Mouse (Mus musculus) thymus, adult 18-20 months (tissue): ENCODE measurements around the gene Atp11b.
A peak's percentile ranks its signal among the peaks of the same experiment; 100 is the strongest.

Experiments used
- DNase-seq, 2 experiments: peaks; one replicate each; pipeline ENCODE4 v3.0.0; 2022; ENCODE audit warnings: mixed read lengths in 2 of 2

Atp11b gene

DNA sequence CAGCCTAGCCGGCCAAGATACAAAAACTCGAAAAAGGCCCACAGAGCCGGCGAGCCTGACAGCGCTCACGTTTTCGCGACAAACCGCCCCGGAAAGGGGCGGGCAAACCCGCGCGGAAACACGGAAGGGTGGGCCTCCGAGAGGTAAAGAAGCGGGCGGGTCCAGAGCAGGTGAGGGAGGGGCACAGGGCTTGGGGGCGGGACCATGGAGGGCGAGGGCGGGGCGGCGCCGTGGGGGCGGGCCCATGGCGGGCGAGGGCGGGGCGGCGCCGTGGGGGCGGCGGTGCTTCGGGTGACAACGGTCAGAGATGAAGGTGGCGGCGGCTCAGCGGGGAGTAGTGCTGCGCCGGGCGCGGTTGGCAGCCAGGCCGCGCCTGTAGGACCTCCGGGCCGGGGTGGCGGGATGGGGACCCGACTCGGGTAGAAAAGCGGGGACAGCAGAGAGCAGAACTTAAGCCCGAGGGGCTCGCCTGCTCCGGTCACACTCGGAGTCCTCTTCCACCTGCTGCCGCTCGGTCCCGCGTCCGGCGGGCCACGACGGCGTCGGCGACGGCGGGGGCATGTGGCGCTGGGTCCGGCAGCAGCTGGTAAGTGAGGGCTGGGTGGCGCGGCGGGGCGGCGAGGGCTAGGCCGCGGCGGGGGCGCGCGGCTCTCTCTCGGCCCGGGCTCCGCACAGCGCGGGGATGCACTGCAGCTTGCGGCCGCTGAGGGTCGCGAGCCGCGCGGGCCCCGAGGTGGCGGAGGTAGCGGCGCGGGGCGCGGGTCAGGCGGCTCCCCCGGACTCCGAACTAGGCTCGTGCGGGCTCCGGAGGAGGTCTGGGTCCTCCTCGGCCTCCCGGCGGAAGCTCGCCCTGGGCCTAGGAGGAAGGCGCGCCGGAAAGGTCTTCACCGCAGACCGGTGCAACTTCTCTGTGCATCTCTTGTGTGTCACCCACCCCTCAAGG lies at the start of gene Atp11b:
TSS of gene Atp11b (plus strand) at position 282 of the 943 bp plus-strand sequence.
- DNase-seq, result peak; percentile 82 to 87

- DNase-seq, result no peak
Observed at GRCm38 (mm10) chr3:35704328-35704613, 49.6 kb upstream of the Atp11b start.

GRCm38 (mm10) chr3:35719531-35720205 lies 34.2 kb upstream of the Atp11b start:
- DNase-seq, result no peak

- DNase-seq, result peak in 1 of 2 experiments; percentile 59
Observed at GRCm38 (mm10) chr3:35720801-35721200, 33.1 kb upstream of the Atp11b start.

GRCm38 (mm10) chr3:35721818-35722446 lies 32.0 kb upstream of the Atp11b start:
- DNase-seq, result peak in 1 of 2 experiments; percentile 49

GRCm38 (mm10) chr3:35722811-35723210 lies 31.1 kb upstream of the Atp11b start:
- no peak for DNase-seq

GRCm38 (mm10) chr3:35723586-35724322 lies 30.2 kb upstream of the Atp11b start:
- peak; percentile 20 to 59 for DNase-seq

DNA sequence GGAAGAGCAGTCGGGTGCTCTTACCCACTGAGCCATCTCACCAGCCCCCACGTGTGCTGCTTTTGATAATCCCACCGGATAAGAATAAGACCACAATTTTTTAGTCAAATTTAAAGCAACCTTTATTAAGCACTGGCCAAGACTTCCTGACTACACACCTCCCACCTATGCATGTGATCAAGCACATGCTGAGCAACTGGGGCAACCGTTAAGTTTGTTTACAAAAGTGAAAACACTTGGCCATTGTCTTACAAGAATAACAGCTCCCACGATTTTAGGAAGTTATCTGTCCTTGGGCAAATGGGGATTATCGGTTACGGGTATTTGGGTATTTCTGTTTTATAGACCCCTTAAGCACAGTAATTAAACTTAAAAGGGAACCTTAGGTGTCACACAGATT lies 28.8 kb upstream of the Atp11b start:
- DNase-seq, result no peak

DNA sequence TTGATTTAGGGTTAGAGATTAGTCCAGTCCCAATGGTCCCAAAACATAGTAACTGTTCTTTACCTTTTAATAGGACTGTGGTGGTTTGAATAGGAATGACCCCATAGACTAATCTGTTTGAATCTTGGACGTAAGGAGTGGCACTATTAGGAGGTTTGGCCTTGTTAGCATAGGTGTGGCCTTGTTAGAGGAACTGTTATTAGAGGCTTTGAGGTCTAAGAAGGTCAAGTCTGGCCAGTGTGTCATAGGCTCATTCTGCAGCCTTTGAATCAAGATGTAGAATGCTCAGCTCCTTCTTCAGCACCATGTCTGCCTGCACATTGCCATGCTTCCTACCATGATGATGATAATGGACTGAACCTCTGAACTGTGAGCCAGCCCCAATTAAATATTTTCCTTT lies 27.0 kb upstream of the Atp11b start:
- no peak for DNase-seq

- DNase-seq, result no peak
Observed at GRCm38 (mm10) chr3:35729490-35729889, 24.4 kb upstream of the Atp11b start.

DNA sequence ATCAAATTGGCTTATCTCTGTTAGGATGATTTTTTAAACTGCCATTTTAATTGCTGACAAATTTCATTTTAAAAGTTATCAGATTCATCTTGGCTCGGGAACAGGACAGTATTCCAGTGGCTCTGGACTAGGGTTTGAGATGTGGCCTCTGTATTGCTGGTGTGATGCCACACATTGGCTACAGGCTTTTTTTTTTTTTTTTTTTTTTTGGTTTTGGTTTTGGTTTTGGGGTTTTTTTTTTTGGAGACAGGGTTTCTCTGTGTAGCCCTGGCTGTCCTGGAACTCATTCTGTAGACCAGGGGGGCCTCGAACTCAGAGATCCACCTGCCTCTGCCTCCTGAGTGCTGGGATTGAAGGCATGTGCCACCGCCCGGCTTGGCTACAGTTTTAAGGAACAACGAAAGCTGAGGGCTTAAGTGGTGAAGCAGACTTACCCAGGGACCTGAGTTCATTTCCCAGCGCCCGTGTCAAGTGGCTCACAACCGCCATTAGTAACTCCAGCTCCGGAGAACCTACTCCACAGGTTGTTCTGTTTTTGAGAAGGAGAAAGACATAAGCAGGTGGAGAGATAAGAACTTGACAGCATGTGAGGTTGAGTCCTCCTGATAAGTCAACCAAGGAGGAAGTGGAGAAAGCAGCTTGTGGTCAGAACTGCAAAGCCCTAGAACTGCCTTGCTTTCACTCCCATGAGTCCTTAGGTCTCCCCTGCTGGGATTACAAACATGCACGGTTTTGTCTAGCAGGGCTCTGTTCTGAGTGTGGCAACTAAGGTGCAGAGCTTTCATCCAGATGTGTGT lies 21.7 kb upstream of the Atp11b start:
- no peak for DNase-seq

DNA sequence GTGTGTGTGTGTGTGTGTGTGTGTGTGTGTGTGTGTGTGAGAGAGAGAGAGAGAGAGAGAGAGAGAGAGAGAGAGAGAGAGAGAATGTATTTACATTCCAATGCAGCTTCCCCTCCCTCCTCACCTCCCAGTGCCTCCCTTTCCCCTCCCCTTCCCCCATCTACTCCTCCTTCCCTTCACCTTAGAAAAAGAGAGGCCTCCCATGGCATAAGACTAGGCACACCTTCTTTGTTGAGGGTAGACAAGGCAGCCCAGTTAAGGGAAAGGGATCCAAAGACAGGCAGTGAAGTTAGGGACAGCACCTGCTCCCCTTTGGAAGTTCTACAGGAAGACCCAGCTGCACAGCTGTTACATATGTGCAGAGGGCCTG lies 21.1 kb upstream of the Atp11b start:
- DNase-seq, result no peak

DNA sequence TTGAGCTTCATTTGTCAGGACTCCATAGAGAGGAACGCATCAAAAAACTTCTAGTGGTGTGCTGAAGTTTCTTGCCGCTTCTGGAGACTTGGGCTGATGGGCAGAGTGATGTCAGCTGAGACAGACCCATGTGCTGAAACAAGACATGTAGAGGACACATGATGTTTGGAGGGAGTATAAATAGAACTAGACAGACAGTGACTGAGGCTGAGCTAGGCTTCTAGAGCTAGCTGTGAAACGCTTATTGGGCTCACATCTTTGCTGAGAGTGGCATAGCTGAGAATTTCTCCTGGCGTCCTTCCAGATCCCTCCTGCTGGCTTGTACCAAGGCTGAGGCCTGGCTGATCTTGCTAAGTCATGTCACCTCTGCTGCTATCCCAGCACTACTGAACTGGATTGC lies 19.4 kb upstream of the Atp11b start:
- DNase-seq, result no peak

- DNase-seq, result no peak
Observed at GRCm38 (mm10) chr3:35738071-35738470, 15.8 kb upstream of the Atp11b start.

DNA sequence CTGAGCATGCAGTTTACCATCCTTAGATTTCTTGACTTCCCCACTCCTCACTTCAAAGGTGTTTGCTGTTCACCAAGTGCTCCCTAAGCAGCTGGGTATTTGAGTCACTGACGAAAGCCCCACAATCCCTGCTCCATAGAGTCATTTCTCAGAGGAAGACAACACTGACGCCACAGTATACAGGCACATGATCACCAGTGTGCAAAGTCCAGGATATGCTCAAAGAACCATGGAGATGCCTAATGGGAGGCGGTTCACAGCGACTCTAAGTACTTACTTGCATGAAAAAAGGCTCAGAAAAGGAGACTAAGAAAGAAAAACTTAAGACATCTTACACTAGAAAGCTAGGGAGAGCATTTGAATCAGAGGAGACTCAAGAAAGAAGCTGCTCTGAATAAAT lies 8.9 kb upstream of the Atp11b start:
- DNase-seq, result no peak

- DNase-seq, result no peak
Observed at GRCm38 (mm10) chr3:35746840-35747456, 7.0 kb upstream of the Atp11b start.

GRCm38 (mm10) chr3:35750286-35750685 lies 3.6 kb upstream of the Atp11b start:
- DNase-seq, result no peak

GRCm38 (mm10) chr3:35751724-35752123 lies 2.2 kb upstream of the Atp11b start:
- DNase-seq, result no peak

DNA sequence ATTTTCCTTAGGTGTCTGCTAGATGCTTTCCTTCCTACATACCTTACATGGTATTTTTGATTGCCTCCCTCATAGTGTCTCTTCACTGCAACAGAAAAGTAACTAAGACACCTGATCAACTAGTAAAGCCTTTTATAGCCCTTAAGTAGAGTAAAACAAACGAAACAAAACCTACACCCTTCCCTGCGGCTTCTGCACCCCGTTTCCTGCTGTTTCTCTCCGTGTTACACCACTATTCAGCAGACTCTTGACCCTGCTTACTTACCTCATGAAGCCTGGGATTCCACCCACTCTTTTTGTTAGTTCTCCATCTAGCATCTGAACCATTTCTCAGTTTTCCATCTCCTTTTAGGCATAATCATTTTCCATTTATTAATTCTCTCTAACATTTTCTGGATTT lies 8.8 kb downstream of the Atp11b start:
- no peak for DNase-seq

GRCm38 (mm10) chr3:35764637-35765617 lies 11.0 kb downstream of the Atp11b start:
- no peak for DNase-seq

- no peak for DNase-seq
Observed at GRCm38 (mm10) chr3:35779748-35780147, 25.8 kb downstream of the Atp11b start.
